Mouse (Mus musculus) intestine, embryonic 14.5 days (tissue): ENCODE data around the gene Klf5. TPM values are rescaled to one million over a fixed set of nuclear protein-coding genes. Genes with fewer than 3 reads are reported as not detected.

Experiments
- ATAC-seq: fragments of 200-750 bp; cut with Nextera tagmentation; replicated peaks from 2 replicates; pipeline ENCODE4 v1.8.0; 2017; ENCODE audit warnings: low read depth, moderate number of reproducible peaks, moderate TSS enrichment, moderate library complexity; ENCODE audit not compliant: low FRiP score, low TSS enrichment
- DNase-seq: peaks from one replicate; pipeline ENCODE4 v3.0.0-alpha.2; 2018; ENCODE audit warnings: low spot score
- H3K27ac ChIP-seq: fragments of 300-500 bp; sonication (generic); 2 replicates; pipeline ENCODE4 v1.5.1; 2014; ENCODE audit warnings: low read depth, mild to moderate bottlenecking, control low read depth
- H3K27me3 ChIP-seq: fragments of 300-500 bp; sonication (generic); replicated peaks from 2 replicates; pipeline ENCODE4 v1.6.1; 2014; ENCODE audit warnings: low read length, control low read depth; ENCODE audit not compliant: control insufficient read depth, insufficient read depth
- H3K36me3 ChIP-seq: fragments of 300-500 bp; sonication (generic); 2 replicates; pipeline ENCODE4 v1.6.1; 2014; ENCODE audit warnings: low read length, control low read depth; ENCODE audit not compliant: control insufficient read depth, insufficient read depth
- H3K4me1 ChIP-seq: fragments of 300-500 bp; sonication (generic); replicated peaks from 2 replicates; pipeline ENCODE4 v1.6.1; 2014; ENCODE audit warnings: low read length, control low read depth, mixed read lengths; ENCODE audit not compliant: control insufficient read depth, insufficient read depth
- H3K4me2 ChIP-seq: fragments of 300-500 bp; sonication (generic); 2 replicates; pipeline ENCODE4 v1.6.1; 2014; ENCODE audit warnings: low read length
- H3K4me3 ChIP-seq: fragments of 300-500 bp; sonication (generic); 2 replicates; pipeline ENCODE4 v1.5.1; 2014; ENCODE audit warnings: low read depth, low read length, control low read depth, mixed read lengths
- H3K9ac ChIP-seq: fragments of 300-500 bp; sonication (generic); 2 replicates; pipeline ENCODE4 v1.6.1; 2014; ENCODE audit warnings: mild to moderate bottlenecking, low read length
- H3K9me3 ChIP-seq: fragments of 300-500 bp; sonication (generic); 2 replicates; pipeline ENCODE4 v1.6.1; 2016; ENCODE audit warnings: low read length, control low read depth; ENCODE audit not compliant: control insufficient read depth
- WGBS: fragments of 180-500 bp; shearing (Covaris S2); extraction: QIAGEN DNeasy Blood & Tissue Kit; methylation state at CpG from one replicate; pipeline ENCODE4 v1.1.7; 2014; 5-methylcytosine and 5-hydroxymethylcytosine counted together
- polyA plus RNA-seq: library from polyadenylated mRNA; unstranded; fragments of >200 nt; fragmentation: Nextera tagmentation; extraction: Ambion mirVana; gene quantifications from 2 replicates; pipeline ENCODE4 v1.2.1, GENCODE M21; 2014

The Klf5 gene
- polyA plus RNA-seq, 1 experiment from 2014 or later, result 93.4 TPM

DNA sequence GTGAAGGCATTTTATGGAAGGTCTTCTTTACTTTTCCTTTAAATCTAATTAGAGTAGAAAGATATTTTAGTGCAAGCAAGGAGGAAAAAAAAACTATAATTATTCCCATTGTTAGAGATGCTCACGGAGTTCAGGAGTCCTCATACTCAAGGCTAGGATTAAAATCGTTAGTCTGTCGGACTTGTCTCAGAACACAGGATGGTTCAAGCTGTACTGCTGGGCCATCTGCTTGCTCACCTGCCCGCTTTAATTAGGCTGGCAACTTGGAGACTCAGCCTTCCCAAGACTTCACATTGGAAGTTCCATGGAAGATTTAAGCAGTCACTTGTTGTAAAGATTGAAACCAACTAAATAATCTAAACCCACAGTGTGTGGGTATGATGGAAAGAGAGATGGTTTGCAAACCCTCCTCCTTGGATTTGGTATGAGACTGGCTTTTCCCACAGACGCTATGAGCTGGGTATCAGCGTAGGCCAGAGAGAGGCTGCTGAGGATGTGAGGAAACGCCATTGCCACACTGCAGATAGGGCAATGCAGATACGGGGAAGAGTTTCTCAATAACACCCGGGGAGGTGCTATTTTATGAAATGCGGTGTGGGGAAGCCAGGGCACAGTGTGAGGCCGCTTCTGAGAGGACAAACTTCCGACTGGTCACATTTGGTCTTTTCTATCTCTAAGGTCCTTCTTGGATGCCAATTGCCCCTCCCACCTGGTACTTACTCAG is 19.6 kb upstream of the Klf5 start:
- no peak for DNase-seq
- H3K4me3 ChIP-seq, result no peak overlapping the region
- H3K4me2 ChIP-seq, result no peak overlapping the region
- H3K27me3 ChIP-seq, result no peaks in the 10 kb centered on the region
- no peak overlapping the region for H3K27ac ChIP-seq
- no peak for ATAC-seq
- WGBS, result 45% methylated on average over 12 of the region's 12 CpGs
- H3K36me3 ChIP-seq, result no peaks in the 10 kb centered on the region
- no peaks in the 10 kb centered on the region for H3K9me3 ChIP-seq
- no peaks in the 10 kb centered on the region for H3K4me1 ChIP-seq
- H3K9ac ChIP-seq, result no peak overlapping the region

DNA sequence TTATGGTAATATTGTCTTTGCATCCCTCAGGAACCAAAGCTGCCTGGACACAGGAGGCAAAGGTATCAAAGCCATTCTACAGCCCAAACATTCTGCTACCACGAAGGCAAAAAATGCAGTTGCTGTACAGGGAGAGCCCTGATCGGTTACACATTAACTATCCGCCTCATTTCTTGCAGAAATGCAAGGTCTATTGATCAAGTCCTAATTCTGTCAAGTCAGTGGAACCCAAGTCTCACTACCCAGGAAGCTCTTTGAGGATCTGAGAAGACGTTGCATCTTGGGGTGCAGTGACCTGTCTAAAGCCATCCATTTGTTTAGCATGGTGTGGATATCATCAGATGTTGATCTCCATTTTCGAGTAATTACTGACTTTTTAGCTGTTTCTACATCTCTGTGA is 18.1 kb upstream of the Klf5 start:
- Histone ChIP-seq H3K27me3 (no peaks in the 10 kb centered on the region), H3K4me2 (no peak overlapping the region), H3K4me1 (no peaks in the 10 kb centered on the region), H3K9ac (no peak overlapping the region), H3K9me3 (no peaks in the 10 kb centered on the region), H3K36me3 (no peaks in the 10 kb centered on the region), H3K4me3 (no peak overlapping the region), H3K27ac (peak overlapping the region; percentile 55; the same call in 1 of the 2 replicates)
- WGBS, result 69% methylated on average over 5 of the region's 5 CpGs
- ATAC-seq (peak; percentile 21; the same call in 1 of the 2 replicates), DNase-seq (peak; percentile 54)

DNA sequence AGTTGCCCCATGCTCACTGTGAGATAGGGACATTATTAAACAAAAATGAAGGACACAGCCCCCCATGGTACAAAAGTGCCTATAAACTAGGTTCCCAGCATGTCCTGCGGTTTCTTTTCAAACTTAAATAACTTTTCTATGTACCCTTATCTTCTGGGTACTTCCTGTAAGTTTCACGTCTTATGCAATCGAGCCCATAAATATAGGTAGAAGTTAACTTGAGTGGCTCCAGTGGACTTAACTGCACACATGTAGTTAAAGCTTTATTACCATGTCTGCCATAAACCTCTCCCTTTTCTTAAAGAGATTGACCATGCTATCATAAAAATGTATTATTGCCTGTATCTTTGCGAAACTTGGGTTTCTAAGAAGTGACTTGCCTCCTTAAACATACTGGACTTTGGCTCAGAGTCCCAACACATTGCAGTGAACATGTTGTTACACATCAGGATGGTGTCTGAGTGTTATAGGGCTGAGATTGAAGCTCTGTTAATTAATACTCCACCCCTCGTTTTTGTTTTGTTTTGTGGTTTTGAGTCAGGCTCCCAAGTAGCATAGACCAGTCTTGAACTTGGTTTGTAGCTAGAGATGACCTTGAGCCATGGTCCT is 17.6 kb upstream of the Klf5 start:
- Histone ChIP-seq H3K4me3 (no peak overlapping the region), H3K9me3 (no peaks in the 10 kb centered on the region), H3K4me1 (no peaks in the 10 kb centered on the region), H3K36me3 (no peaks in the 10 kb centered on the region), H3K27ac (peak overlapping the region; percentile 62; the same call in 1 of the 2 replicates), H3K9ac (no peak overlapping the region), H3K27me3 (no peaks in the 10 kb centered on the region), H3K4me2 (no peak overlapping the region)
- no peak for DNase-seq
- peak; percentile 85 for ATAC-seq
- WGBS, result 64% methylated on average over 5 of the region's 5 CpGs

DNA sequence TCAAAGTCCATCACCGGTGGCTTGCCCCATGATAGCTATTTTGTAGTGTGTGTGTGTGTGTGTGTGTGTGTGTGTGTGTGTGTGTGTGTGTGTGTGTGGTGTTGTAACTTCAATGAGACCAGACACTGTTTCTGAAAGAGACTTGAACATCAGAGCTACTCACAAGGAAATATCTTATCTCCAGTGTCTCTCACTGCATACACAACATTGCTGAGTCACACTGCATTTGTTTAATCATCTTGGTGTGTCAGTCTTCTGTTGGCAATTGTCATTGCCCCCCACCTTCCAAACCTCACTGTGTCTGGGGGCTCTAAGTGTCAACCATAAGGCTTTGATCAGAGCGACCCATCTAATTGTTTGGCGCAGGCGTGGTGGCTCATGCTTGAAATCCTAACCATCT is 13.0 kb upstream of the Klf5 start:
- WGBS, result 97% methylated on average over 4 of the region's 4 CpGs
- Histone ChIP-seq H3K4me1 (no peaks in the 10 kb centered on the region), H3K4me3 (no peak overlapping the region), H3K27ac (no peak overlapping the region), H3K4me2 (no peak overlapping the region), H3K36me3 (no peaks in the 10 kb centered on the region), H3K27me3 (no peaks in the 10 kb centered on the region), H3K9ac (no peak overlapping the region), H3K9me3 (no peaks in the 10 kb centered on the region)
- ATAC-seq, result no peak
- no peak for DNase-seq

DNA sequence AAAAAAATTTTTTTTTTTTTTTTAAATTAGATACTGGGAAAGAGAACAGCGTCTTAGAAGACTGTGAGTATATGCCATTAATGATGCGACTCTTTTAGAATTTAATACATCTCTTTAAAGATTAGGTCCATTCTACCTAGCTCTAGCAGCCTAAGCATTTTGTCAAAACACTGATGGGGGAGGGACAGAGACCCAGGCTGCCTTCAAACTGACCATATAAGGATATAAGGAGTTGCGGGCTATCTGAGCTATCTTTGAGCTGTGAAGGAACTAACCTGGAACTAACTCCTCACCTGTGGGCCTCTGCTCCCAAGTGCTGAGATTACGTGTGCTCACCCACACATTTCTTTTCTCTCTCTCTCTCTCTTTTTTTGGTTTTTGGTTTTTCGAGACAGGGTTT is 6.3 kb upstream of the Klf5 start:
- no peak for ATAC-seq
- 95% methylated on average over 5 of the region's 5 CpGs for WGBS
- Histone ChIP-seq H3K9me3 (no peaks in the 10 kb centered on the region), H3K36me3 (no peaks in the 10 kb centered on the region), H3K27me3 (peaks cover 1% of the 10 kb centered on the region; the same call in 1 of the 2 replicates), H3K4me1 (no peaks in the 10 kb centered on the region), H3K27ac (no peak overlapping the region), H3K4me2 (no peak overlapping the region), H3K9ac (no peak overlapping the region), H3K4me3 (no peak overlapping the region)
- no peak for DNase-seq

DNA sequence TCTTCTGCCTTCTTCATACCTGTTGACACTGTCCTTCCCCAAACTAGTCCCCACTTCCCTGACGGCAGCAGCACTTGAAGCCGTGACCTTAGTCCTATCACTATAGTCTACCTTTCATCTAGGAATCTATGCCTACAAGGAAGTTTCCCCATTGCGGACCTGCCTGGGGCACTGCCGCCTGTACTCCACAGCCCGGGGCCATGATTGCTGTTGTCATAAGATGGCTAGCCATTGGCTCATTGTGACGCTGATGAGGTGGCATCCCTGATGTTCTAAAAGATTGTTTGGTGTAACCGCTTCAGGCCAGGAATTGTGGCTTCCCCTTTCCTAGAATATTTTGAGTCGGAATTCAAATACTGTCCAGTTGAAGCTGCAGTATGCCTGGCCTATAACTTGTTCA is 4.1 kb upstream of the Klf5 start:
- H3K4me2 ChIP-seq, result no peak overlapping the region
- no peak for ATAC-seq
- H3K36me3 ChIP-seq, result no peaks in the 10 kb centered on the region
- peaks cover 10% of the 10 kb centered on the region; the same call in 1 of the 2 replicates for H3K27me3 ChIP-seq
- H3K27ac ChIP-seq, result no peak overlapping the region
- H3K9me3 ChIP-seq, result no peaks in the 10 kb centered on the region
- no peak overlapping the region for H3K9ac ChIP-seq
- 89% methylated on average over 8 of the region's 8 CpGs for WGBS
- DNase-seq, result no peak
- no peak overlapping the region for H3K4me3 ChIP-seq
- H3K4me1 ChIP-seq, result 0 out of 2 replicates have a peak, but pooled peaks cover 5% of the 10 kb centered on the region

DNA sequence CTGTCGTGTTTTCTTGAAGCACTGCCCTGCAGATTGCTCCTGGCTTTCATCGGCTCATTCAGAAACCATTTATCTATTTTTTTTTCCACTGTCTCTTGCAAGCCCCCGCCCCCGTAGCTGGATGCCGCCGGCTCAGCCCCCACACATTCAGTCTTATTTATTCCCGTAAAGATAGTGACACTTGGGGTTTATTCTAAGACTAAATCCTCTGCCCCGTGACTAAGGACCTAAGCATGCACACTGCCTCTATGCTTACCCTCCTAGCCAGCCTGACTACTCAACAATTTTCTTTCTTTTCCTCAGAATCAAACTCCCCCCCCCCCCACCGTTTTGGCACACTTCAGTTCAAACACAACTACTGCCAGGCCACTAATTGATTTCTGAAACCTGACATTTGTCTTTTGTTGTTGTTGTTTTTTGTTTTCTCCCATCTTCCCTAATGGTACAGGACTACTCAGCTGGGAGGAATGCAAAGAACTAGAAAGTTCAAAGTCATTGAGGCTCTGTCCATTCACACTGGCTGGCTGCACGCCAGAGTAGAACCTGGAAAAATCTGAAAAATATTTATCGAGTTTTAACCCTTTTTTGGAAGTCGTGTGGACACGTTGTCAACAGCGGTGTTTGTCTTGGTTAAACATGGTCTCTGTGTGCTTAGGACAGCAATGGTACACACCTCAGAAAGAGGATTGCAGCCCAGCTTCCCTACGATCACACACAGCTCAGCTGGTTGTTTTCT is 2.7 kb upstream of the Klf5 start:
- Histone ChIP-seq H3K9ac (no peak overlapping the region), H3K27me3 (peaks cover 18% of the 10 kb centered on the region), H3K27ac (no peak overlapping the region), H3K4me2 (no peak overlapping the region), H3K4me1 (0 out of 2 replicates have a peak, but pooled peaks cover 5% of the 10 kb centered on the region), H3K4me3 (no peak overlapping the region), H3K9me3 (no peaks in the 10 kb centered on the region), H3K36me3 (no peaks in the 10 kb centered on the region)
- 38% methylated on average over 15 of the region's 15 CpGs for WGBS
- no peak for DNase-seq
- ATAC-seq, result no peak

DNA sequence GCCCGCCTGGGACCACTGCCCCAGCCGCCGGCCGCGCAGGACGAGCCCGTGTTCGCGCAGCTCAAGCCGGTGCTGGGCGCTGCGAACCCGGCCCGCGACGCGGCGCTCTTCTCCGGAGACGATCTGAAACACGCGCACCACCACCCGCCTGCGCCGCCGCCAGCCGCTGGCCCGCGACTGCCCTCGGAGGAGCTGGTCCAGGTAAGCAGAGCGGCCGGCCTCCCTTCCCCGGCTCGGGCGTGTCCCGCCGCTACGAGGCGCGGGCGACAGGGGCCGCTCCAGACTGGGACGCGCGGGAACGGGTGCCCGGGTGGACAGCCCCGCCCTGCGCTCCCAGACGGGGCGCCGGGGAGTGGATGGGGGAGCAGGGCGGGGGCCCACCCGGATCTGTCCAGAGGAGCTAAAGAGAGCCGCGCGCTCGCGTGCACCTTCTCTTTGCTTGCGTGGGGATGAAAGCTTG is 561 bp downstream of the Klf5 start:
- 0 out of 2 replicates have a peak, but pooled peaks cover 5% of the 10 kb centered on the region for H3K4me1 ChIP-seq
- peak overlapping the region; percentile 68 for H3K4me3 ChIP-seq
- H3K4me2 ChIP-seq, result peak overlapping the region; percentile 62
- peaks cover 5% of the 10 kb centered on the region for H3K36me3 ChIP-seq
- no peaks in the 10 kb centered on the region for H3K9me3 ChIP-seq
- WGBS, result under 1% methylated on average over 60 of the region's 60 CpGs
- peak overlapping the region; percentile 76 for H3K9ac ChIP-seq
- H3K27ac ChIP-seq, result peak overlapping the region; percentile 67
- peaks cover 24% of the 10 kb centered on the region for H3K27me3 ChIP-seq
- ATAC-seq (peak; percentile 24), DNase-seq (no peak)
